Mouse (Mus musculus): Measurements from ENCODE around the gene Rapgef2. TPM values are rescaled to one million over a fixed set of nuclear protein-coding genes. Genes with fewer than 3 reads are reported as not detected.

Rapgef2 gene
- 8.6 TPM for polyA plus RNA-seq (2014; fragmentation: Illumina TruSeq; extraction: RNeasy Lipid Tissue Mini Kit (QIAGEN cat#74804); ENCODE audit: low read depth, low replicate concordance)

GRCm38 (mm10) chr3:79286376-79287107 is at the start of gene Rapgef2:
TSS of gene Rapgef2 (minus strand) at chr3:79286517.

Other genes starting within 250 kb of the Rapgef2 start
- not detected for gene Gm17359, start 50.1 kb upstream of the Rapgef2 start, polyA plus RNA-seq (2014; fragmentation: Illumina TruSeq; extraction: RNeasy Lipid Tissue Mini Kit (QIAGEN cat#74804); ENCODE audit: low read depth, low replicate concordance)